Mouse (Mus musculus): ENCODE measurements around the gene Fam110c.

DNA sequence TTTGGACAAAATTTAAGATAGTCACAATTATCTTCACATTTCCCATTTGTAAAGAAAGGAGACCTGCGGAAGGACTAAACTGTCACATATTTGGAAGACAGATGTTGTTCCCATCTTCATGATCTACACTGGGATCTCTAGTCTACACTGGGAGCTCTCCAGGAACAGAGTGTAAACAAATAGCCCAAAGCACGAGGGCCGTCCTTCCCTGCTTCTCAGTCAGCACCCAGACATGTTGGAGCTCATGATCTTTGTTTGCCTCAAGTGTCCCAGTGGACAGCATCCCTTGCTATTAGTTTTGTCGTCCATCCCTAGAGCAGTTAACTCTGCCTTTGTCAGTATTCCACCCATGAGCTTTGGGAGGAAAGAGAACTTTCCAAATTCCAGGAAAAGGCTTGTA is 4.4 kb downstream of the Fam110c start:
- TF ChIP-seq CTCF (IDR thresholded peaks at IDR 0.05; ENCODE audit: low read depth, low read length) (no peak), GATA1 (IDR thresholded peaks at IDR 0.05; ENCODE audit: borderline replicate concordance, low read length) (no peak), TAL1 (conservative IDR thresholded peaks at IDR 0.05; ENCODE audit: low read depth, low read length) (no peak), GATA2 (IDR thresholded peaks at IDR 0.05; ENCODE audit: borderline replicate concordance, low read depth, low read length) (no peak), POLR2AphosphoS5 (IDR thresholded peaks at IDR 0.05; ENCODE audit: insufficient replicate concordance, low read depth, low read length) (no peak)
